Mouse (Mus musculus): ENCODE data around the gene P2rx7.
"Not testable (repeated sequence)": the region's sequence is repeated elsewhere in the genome, so short reads cannot be mapped to it uniquely, and the experiment has no call there.

Gene P2rx7

GRCm38 (mm10) chr5:122646050-122646449 lies 2.3 kb downstream of the P2rx7 start:
- no peak for DNase-seq (ENCODE audit: low spot score)

- no peak for DNase-seq (ENCODE audit: low spot score)
Measured at GRCm38 (mm10) chr5:122647256-122647924, 3.7 kb downstream of the P2rx7 start.

DNA sequence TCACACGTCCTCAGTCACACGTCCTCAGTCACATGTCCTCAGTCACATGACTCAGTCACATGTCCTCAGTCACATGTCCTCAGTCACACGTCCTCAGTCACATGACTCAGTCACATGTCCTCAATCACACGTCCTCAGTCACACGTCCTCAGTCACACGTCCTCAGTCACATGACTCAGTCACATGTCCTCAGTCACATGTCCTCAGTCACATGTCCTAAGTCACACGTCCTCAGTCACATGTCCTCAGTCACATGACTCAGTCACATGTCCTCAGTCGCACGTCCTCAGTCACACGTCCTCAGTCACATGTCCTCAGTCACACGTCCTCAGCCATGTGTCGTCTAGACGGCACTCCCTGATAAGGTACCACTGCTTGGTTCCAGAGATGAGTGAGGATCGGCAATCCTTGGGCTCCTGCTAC lies 4.3 kb downstream of the P2rx7 start:
- DNase-seq (ENCODE audit: low spot score) = not testable (repeated sequence)

DNA sequence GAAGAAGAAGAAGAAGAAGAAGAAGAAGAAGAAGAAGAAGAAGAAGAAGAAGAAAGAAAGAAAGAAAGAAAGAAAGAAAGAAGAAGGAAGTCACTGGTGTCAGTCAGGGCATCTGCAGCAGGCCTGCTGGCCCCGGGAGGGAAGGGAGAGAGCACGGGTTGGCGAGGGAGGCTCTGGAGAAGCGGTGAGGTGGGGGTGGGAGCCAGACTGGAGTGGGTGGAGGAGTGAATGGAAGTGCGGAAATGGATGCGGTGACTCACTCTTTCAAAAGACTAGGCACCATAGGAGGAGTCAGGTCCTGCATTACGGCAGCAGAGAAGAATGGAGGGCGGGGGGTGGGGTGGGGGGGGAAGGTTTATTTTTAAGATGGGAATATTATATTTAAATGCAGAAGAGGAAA lies 5.6 kb downstream of the P2rx7 start:
- DNase-seq (ENCODE audit: low spot score) = peak; percentile 29

DNA sequence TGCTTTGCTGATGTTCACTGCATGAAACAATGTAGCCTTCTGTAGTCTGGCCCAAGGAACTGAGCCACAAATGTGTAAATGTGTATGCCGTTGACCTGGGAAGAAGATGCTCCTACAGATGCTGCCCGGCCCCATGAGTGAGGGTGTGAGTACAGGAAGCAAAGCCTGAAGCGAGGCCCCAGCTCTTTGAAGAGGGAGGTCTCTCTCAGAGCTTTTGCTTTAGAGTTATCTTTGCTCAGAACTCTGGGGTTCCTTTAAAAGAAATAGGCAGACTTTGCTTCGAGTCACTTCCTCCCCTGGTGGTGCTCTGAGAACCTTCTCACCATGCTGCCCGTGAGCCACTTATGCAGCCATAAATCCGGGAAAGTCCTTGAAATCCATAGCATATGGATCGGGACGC lies 6.4 kb downstream of the P2rx7 start:
- DNase-seq (ENCODE audit: low spot score) = no peak

DNA sequence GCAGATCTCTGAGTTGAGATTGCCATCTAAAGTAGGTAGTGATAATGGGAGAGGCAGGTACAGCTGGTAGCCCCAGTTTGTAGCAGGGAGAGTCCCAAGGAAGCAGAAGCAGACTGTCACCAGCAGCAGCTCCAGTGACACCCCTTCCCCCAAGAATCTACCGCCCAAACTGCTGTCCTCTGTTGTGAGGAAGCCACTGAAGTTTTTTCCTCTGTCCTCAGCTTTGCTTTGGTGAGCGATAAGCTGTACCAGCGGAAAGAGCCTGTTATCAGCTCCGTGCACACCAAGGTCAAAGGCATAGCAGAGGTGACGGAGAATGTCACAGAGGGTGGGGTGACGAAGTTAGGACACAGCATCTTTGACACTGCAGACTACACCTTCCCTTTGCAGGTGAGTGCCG lies 8.8 kb downstream of the P2rx7 start:
- no peak for DNase-seq (ENCODE audit: low spot score)

DNA sequence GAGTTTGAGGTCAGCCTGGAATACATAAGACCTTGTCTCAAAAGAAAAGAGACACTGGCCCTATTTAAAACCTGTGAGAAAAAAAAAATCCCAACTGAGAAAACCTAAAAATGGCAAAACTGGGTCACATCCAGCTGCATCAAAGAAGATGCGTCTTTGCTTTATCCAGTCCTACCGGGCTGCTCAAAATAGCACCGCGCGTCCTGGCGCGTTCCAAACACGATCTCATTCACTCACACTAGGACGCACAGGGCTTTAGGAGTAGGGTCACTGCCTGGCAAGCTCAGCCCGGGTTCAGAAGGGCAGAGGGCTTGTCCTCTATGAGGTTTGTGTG lies 9.4 kb downstream of the P2rx7 start:
- DNase-seq (ENCODE audit: low spot score) = no peak

GRCm38 (mm10) chr5:122653446-122654267 lies 9.9 kb downstream of the P2rx7 start:
- DNase-seq (ENCODE audit: low spot score) = no peak

DNA sequence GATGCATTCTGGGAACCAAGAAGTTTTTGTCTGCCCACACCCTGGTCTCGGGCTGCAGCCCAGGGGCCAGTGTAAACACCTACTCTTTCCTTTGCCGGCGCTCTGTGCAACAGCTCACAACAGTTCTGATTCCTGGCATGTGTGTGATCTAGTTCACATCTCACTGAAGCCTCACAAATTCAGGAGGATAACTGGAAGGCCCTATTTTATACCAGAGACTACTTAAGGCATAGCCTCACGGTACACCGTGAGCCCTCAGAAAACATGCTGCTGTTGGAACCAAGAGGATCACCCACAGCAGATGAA lies 10.5 kb downstream of the P2rx7 start:
- no peak for DNase-seq (ENCODE audit: low spot score)

GRCm38 (mm10) chr5:122656808-122657207 lies 13.1 kb downstream of the P2rx7 start:
- no peak for DNase-seq (ENCODE audit: low spot score)

DNA sequence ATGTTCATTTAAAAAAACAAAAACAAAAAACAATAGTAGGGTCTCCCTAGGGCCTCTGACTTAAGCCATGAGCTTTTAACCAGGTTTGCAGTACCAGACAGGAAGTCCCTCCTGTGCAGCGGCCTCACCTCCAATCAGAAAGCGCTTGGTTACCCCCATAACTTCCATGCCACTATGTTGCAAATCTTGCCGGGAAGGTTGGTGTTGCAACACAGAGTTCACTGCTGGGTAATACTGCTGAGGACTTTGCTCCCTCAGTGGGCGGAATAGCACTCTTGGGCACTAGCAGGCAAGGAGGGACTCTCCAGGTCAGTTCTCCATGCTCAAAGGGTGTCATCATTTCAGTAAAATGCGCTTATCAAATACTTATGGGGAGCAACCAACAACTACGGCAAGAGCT lies 18.8 kb downstream of the P2rx7 start:
- DNase-seq (ENCODE audit: low spot score) = no peak

- DNase-seq (ENCODE audit: low spot score) = no peak
Measured at GRCm38 (mm10) chr5:122665036-122665435, 21.3 kb downstream of the P2rx7 start.

- DNase-seq (ENCODE audit: low spot score) = no peak
Measured at GRCm38 (mm10) chr5:122668981-122669897, 25.5 kb downstream of the P2rx7 start.

DNA sequence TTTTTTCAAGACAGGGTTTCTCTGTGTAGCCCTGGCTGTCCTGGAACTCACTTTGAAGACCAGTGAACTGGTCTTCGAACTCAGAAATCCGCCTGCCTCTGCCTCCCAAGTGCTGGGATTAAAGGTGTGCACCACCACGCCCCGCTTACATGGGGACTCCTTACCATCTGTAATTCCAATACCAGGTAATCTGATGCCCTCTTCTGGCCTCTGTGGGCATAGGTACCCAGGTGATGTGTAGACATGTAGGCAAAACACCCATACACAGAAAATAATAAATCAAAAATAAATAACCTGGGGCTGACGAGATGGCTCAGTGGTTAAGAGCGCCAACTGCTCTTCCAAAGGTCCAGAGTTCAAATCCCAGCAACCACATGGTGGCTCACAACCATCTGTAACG lies 27.9 kb downstream of the P2rx7 start:
- not testable (repeated sequence) for DNase-seq (ENCODE audit: low spot score)

- DNase-seq (ENCODE audit: low spot score) = no peak
Measured at GRCm38 (mm10) chr5:122672298-122672697, 28.6 kb downstream of the P2rx7 start.

- no peak for DNase-seq (ENCODE audit: low spot score)
Measured at GRCm38 (mm10) chr5:122676002-122676401, 32.3 kb downstream of the P2rx7 start.

GRCm38 (mm10) chr5:122677983-122678382 lies 34.3 kb downstream of the P2rx7 start:
- DNase-seq (ENCODE audit: low spot score) = no peak

DNA sequence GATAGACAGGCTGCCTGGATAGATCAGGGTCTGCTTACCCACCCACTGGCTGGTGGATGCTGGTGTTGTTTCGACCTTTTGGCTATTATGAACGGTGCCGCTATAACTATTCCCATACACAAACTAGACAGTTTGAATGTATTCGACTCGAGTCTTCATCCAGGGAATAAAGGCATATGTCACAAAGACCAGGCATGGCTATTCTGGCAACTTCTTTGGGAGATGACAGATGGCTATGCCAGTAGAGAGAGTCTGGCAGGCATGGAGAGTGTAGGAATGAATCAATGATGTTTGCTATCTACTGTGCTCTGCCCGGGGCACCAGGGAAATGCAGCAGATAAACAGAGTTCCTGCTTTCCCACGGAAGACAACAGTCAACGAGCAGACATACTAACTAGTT lies 36.2 kb downstream of the P2rx7 start:
- peak; percentile 26 for DNase-seq (ENCODE audit: low spot score)

- DNase-seq (ENCODE audit: low spot score) = no peak
Measured at GRCm38 (mm10) chr5:122681276-122681675, 37.6 kb downstream of the P2rx7 start.

- DNase-seq (ENCODE audit: low spot score) = no peak
Measured at GRCm38 (mm10) chr5:122683926-122684325, 40.2 kb downstream of the P2rx7 start.

GRCm38 (mm10) chr5:122687391-122687790 lies 43.7 kb downstream of the P2rx7 start:
- DNase-seq (ENCODE audit: low spot score) = no peak

DNA sequence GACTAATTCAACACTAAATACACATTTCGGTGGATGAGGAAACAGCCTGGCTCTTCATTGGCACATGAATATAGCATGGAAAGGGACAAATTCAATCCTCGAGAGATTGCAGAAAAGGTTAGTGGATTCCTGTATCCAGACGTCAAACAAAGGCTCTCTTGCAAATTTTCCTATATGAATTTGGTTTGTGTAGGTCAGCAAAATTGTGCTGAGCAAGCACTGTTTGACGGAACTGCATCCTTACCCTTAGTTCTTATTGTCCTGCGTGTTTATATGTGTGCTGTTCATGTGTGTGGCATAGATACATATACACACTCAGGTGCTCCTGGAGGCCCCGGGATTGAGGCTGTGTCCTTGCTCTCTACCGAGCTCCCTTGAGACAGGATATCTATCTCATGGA lies 45.4 kb downstream of the P2rx7 start:
- DNase-seq (ENCODE audit: low spot score) = no peak

- no peak for DNase-seq (ENCODE audit: low spot score)
Measured at GRCm38 (mm10) chr5:122690486-122690885, 46.8 kb downstream of the P2rx7 start.
